ENCODE assay signal across 9 mouse cellular contexts in the genomic region with DNA sequence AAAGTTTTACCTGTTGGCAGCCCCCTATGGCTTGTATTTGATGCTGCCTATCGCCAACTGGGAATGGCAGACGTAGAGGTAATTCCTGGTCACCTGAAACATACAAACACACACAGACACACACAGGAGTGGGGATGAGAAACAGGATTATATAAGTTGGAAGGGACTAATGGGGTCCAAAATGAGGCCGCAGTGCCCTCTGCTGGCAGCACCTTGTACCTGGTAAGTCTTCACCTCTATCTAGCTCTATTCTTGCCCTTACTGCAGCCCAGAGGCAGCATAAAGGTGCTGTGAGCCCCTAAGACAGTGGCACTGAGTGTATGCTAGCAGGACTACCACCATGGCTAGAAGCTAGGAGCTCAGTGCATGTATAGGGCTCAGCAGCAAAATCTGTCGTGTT. TPM values are rescaled to one million over a fixed set of nuclear protein-coding genes. Genes with fewer than 3 reads are reported as not detected.
DNase-seq lines count a peak whose midpoint lies in the region; ATAC-seq and TF ChIP-seq lines count a peak whose summit lies in the region.
"Had no signal": no experiment of that assay in that cellular context is flagged by ENCODE, and none has a peak within 500 bp of the region (broad histone marks: within the 10 kb centered on the region; RNA-seq: fewer than 3 reads in every experiment).

No protein-coding gene starts in this region.

- TF ChIP-seq POLR2A in thymus, adult 2 months (IDR thresholded peaks at IDR 0.05; ENCODE audit: control insufficient read depth, extremely low read depth, insufficient read depth, low read length, poor library complexity) = no peak
- TF ChIP-seq POLR2A in kidney, adult 2 months (IDR thresholded peaks at IDR 0.05; ENCODE audit: low read depth, low read length) = no peak
- no peak for TF ChIP-seq POLR2A in limb, embryonic 14.5 days (IDR thresholded peaks at IDR 0.05; ENCODE audit: borderline replicate concordance, extremely low read depth, insufficient read depth, insufficient read length)

- peak; percentile 74 for ATAC-seq in cerebellum, adult (ENCODE audit: insufficient number of reproducible peaks, low FRiP score, low TSS enrichment)
- peak; percentile 67; the same call in 1 of the 2 replicates for ATAC-seq in forebrain, postnatal 0 days
- no peak; the same call in 1 of the 2 replicates for ATAC-seq in limb, embryonic 14.5 days (ENCODE audit: low FRiP score, low read depth)
- ATAC-seq in erythroblast, adult 5-6 weeks (replicated peaks; ENCODE audit: low FRiP score, poor library complexity, severe bottlenecking) = no peak

- no peak for TF ChIP-seq CTCF in thymus, adult 2 months (IDR thresholded peaks at IDR 0.05; ENCODE audit: borderline replicate concordance, control insufficient read depth, extremely low read depth, insufficient read depth, low read length, poor library complexity)
- peak; percentile 69 for TF ChIP-seq CTCF in forebrain, postnatal 0 days (IDR thresholded peaks at IDR 0.05; ENCODE audit: low read depth)
- TF ChIP-seq CTCF in kidney, adult 2 months (conservative IDR thresholded peaks at IDR 0.05; ENCODE audit: insufficient read depth, insufficient read length, low read depth, low read length) = peak; percentile 65

- no peaks in the 10 kb centered on the region for H3K36me3 ChIP-seq in thymus, adult 2 months (ENCODE audit: control insufficient read depth, insufficient read depth, low read length)
- no peaks in the 10 kb centered on the region for H3K36me3 ChIP-seq in forebrain, postnatal 0 days (ENCODE audit: insufficient read depth)
- no peaks in the 10 kb centered on the region for H3K36me3 ChIP-seq in kidney, adult 2 months (ENCODE audit: control insufficient read depth, insufficient read depth, low read length)
- no peaks in the 10 kb centered on the region for H3K36me3 ChIP-seq in limb, embryonic 14.5 days (ENCODE audit: control insufficient read depth, insufficient read depth, low read length)

- no peak overlapping the region for H3K9ac ChIP-seq in forebrain, postnatal 0 days
- H3K9ac ChIP-seq in limb, embryonic 14.5 days (ENCODE audit: low read depth, low read length, severe bottlenecking) = no peak overlapping the region

- peak; percentile 32 for DNase-seq in thymus, adult 2 months
- no peak for DNase-seq in thymus, adult 18-20 months
- peak; percentile 58 for DNase-seq in forebrain, postnatal 0 days
- peak; percentile 45 for DNase-seq in kidney, adult 2 months
- DNase-seq in limb, embryonic 14.5 days (ENCODE audit: low spot score) = peak; percentile 61
- DNase-seq in retina, embryonic 14.5 days (ENCODE audit: low spot score) = peak; percentile 75

- H3K4me3 ChIP-seq in thymus, adult 2 months (ENCODE audit: control insufficient read depth, insufficient read depth, low read length) = no peak overlapping the region
- no peak overlapping the region for H3K4me3 ChIP-seq in forebrain, postnatal 0 days (ENCODE audit: low read depth, low read length)
- H3K4me3 ChIP-seq in kidney, adult 2 months (ENCODE audit: insufficient read depth, low read depth, low read length) = no peak overlapping the region
- no peak overlapping the region for H3K4me3 ChIP-seq in limb, embryonic 14.5 days (replicated peaks; ENCODE audit: low read length)
- H3K4me3 ChIP-seq: myocyte had no signal

- H3K9me3 ChIP-seq in forebrain, postnatal 0 days (ENCODE audit: low read length) = no peaks in the 10 kb centered on the region
- no peaks in the 10 kb centered on the region for H3K9me3 ChIP-seq in limb, embryonic 14.5 days (ENCODE audit: control insufficient read depth, low read length)

- no peaks in the 10 kb centered on the region for H3K27me3 ChIP-seq in thymus, adult 2 months (ENCODE audit: control insufficient read depth, insufficient read depth, low read length)
- no peaks in the 10 kb centered on the region for H3K27me3 ChIP-seq in forebrain, postnatal 0 days (ENCODE audit: insufficient read depth, low read length)
- no peaks in the 10 kb centered on the region for H3K27me3 ChIP-seq in kidney, adult 2 months (replicated peaks; ENCODE audit: control insufficient read depth, insufficient read depth, low read length)
- H3K27me3 ChIP-seq in limb, embryonic 14.5 days (ENCODE audit: control insufficient read depth, insufficient read depth, low read length) = no peaks in the 10 kb centered on the region

- H3K4me1 ChIP-seq in thymus, adult 2 months (replicated peaks; ENCODE audit: control insufficient read depth, insufficient read depth, low read length) = peaks cover 1% of the 10 kb centered on the region
- no peaks in the 10 kb centered on the region for H3K4me1 ChIP-seq in forebrain, postnatal 0 days (ENCODE audit: insufficient read depth)
- H3K4me1 ChIP-seq in kidney, adult 2 months (ENCODE audit: control insufficient read depth, insufficient read depth, low read length) = no peaks in the 10 kb centered on the region
- H3K4me1 ChIP-seq in limb, embryonic 14.5 days (ENCODE audit: control insufficient read depth, insufficient read depth, low read length) = no peaks in the 10 kb centered on the region

- H3K27ac ChIP-seq in thymus, adult 2 months (ENCODE audit: control insufficient read depth, insufficient read depth, low read length) = no peak overlapping the region
- H3K27ac ChIP-seq in forebrain, postnatal 0 days (ENCODE audit: low read depth, low read length) = no peak overlapping the region
- H3K27ac ChIP-seq in kidney, adult 2 months (ENCODE audit: insufficient read depth, low read depth, low read length) = no peak overlapping the region
- H3K27ac ChIP-seq in limb, embryonic 14.5 days (replicated peaks; ENCODE audit: low read depth, low read length) = no peak overlapping the region

- H3K4me2 ChIP-seq in forebrain, postnatal 0 days (ENCODE audit: low read depth) = no peak overlapping the region
- H3K4me2 ChIP-seq in limb, embryonic 14.5 days (replicated peaks; ENCODE audit: low read depth, low read length, severe bottlenecking) = no peak overlapping the region

- 45% methylated on average over 4 of the region's 4 CpGs for WGBS in thymus, adult 2 months
- 57% methylated on average over 4 of the region's 4 CpGs for WGBS in forebrain, postnatal 0 days
- 44% methylated on average over 4 of the region's 4 CpGs for WGBS in kidney, adult 2 months
- WGBS in limb, embryonic 14.5 days = 33% methylated on average over 4 of the region's 4 CpGs

RNA-seq across cellular contexts. Expression of gene Gm4779, which starts 2.7 kb away (rescaled TPM):
- 0.09 and 0.30 TPM in 2 replicates for polyA plus RNA-seq in thymus, adult 2 months (2012; rRNA removed)
- not detected in 2 replicates for total RNA-seq in forebrain, postnatal 0 days (2014; rRNA removed)
- polyA plus RNA-seq in forebrain, postnatal 0 days (2015; fragmentation: Nextera tagmentation; extraction: Ambion mirVana) = not detected in 2 replicates
- 0.13 TPM in 1 of 2 replicates, not detected in the other for polyA plus RNA-seq in kidney, adult 2 months (2012; rRNA removed)
- 0.19 and 0.20 TPM in 2 replicates for polyA plus RNA-seq in limb, embryonic 14.5 days (2012; rRNA removed)
- polyA plus RNA-seq in limb, embryonic 14.5 days (2014; fragmentation: Nextera tagmentation; extraction: Ambion mirVana) = 0.29 TPM in 1 of 2 replicates, not detected in the other
- not detected in 2 replicates for total RNA-seq in erythroblast, adult 5-6 weeks (2015; ENCODE audit: low replicate concordance)
- not detected in 2 replicates for total RNA-seq in erythroblast, adult 5-6 weeks (2017; ENCODE audit: low replicate concordance)
- polyA plus RNA-seq: myocyte had no signal

RNA-seq across cellular contexts. Expression of gene 8030474K03Rik, which starts 2.9 kb away (rescaled TPM):
- 0.11 and 0.20 TPM in 2 replicates for polyA plus RNA-seq in thymus, adult 2 months (2012; rRNA removed)
- not detected in 2 replicates for total RNA-seq in forebrain, postnatal 0 days (2014; rRNA removed)
- not detected in 2 replicates for polyA plus RNA-seq in forebrain, postnatal 0 days (2015; fragmentation: Nextera tagmentation; extraction: Ambion mirVana)
- polyA plus RNA-seq in kidney, adult 2 months (2012; rRNA removed) = not detected in 2 replicates
- polyA plus RNA-seq in limb, embryonic 14.5 days (2012; rRNA removed) = 0.08 and 0.15 TPM in 2 replicates
- 0.11 TPM in 1 of 2 replicates, not detected in the other for polyA plus RNA-seq in limb, embryonic 14.5 days (2014; fragmentation: Nextera tagmentation; extraction: Ambion mirVana)
- not detected in 2 replicates for total RNA-seq in erythroblast, adult 5-6 weeks (2015; ENCODE audit: low replicate concordance)
- total RNA-seq in erythroblast, adult 5-6 weeks (2017; ENCODE audit: low replicate concordance) = not detected in 2 replicates
- polyA plus RNA-seq: myocyte had no signal

RNA-seq across cellular contexts. Expression of gene Cxcr3, which starts 57.5 kb away (rescaled TPM):
- polyA plus RNA-seq in thymus, adult 2 months (2012; rRNA removed) = 13.6 and 16.0 TPM in 2 replicates
- 0.10 TPM in 1 of 2 replicates, not detected in the other for total RNA-seq in forebrain, postnatal 0 days (2014; rRNA removed)
- 0.15 and 0.26 TPM in 2 replicates for polyA plus RNA-seq in forebrain, postnatal 0 days (2015; fragmentation: Nextera tagmentation; extraction: Ambion mirVana)
- polyA plus RNA-seq in kidney, adult 2 months (2012; rRNA removed) = 2.3 and 4.3 TPM in 2 replicates
- 0.33 and 0.36 TPM in 2 replicates for polyA plus RNA-seq in limb, embryonic 14.5 days (2012; rRNA removed)
- polyA plus RNA-seq in limb, embryonic 14.5 days (2014; fragmentation: Nextera tagmentation; extraction: Ambion mirVana) = 0.15 and 0.62 TPM in 2 replicates
- total RNA-seq in erythroblast, adult 5-6 weeks (2015; ENCODE audit: low replicate concordance) = 0.63 and 4.2 TPM in 2 replicates
- 1.7 TPM in 1 of 2 replicates, not detected in the other for total RNA-seq in erythroblast, adult 5-6 weeks (2017; ENCODE audit: low replicate concordance)
- polyA plus RNA-seq: myocyte had no signal

RNA-seq across cellular contexts. Expression of gene Nhsl2, which starts 57.6 kb away (rescaled TPM):
- polyA plus RNA-seq in thymus, adult 2 months (2012; rRNA removed) = 0.81 and 1.4 TPM in 2 replicates
- 10.5 and 15.8 TPM in 2 replicates for total RNA-seq in forebrain, postnatal 0 days (2014; rRNA removed)
- polyA plus RNA-seq in forebrain, postnatal 0 days (2015; fragmentation: Nextera tagmentation; extraction: Ambion mirVana) = 2.5 and 4.0 TPM in 2 replicates
- 3.2 and 4.0 TPM in 2 replicates for polyA plus RNA-seq in kidney, adult 2 months (2012; rRNA removed)
- polyA plus RNA-seq in limb, embryonic 14.5 days (2012; rRNA removed) = 6.6 and 7.6 TPM in 2 replicates
- 13.5 and 16.0 TPM in 2 replicates for polyA plus RNA-seq in limb, embryonic 14.5 days (2014; fragmentation: Nextera tagmentation; extraction: Ambion mirVana)
- 12.5 and 31.3 TPM in 2 replicates for total RNA-seq in erythroblast, adult 5-6 weeks (2015; ENCODE audit: low replicate concordance)
- 5.8 and 6.0 TPM in 2 replicates for total RNA-seq in erythroblast, adult 5-6 weeks (2017; ENCODE audit: low replicate concordance)

Comparison
In these comparisons a context has a peak if more than half of its experiments do, and no peak if none do; other contexts are left out.
1. DNase-seq: peak in thymus, adult 2 months (single experiment), forebrain, postnatal 0 days (single experiment), kidney, adult 2 months (single experiment), limb, embryonic 14.5 days (single experiment) and retina, embryonic 14.5 days (single experiment); none in thymus, adult 18-20 months (0 of 2).
2. ATAC-seq: peak in cerebellum, adult (single experiment) and forebrain, postnatal 0 days (single experiment); none in limb, embryonic 14.5 days (single experiment) and erythroblast, adult 5-6 weeks (single experiment).